Mouse (Mus musculus) lung, adult 2 months (tissue): ENCODE measurements around the gene Commd6. TPM values are rescaled to one million over a fixed set of nuclear protein-coding genes. Genes with fewer than 3 reads are reported as not detected.
A peak's percentile ranks its signal among the peaks of the same experiment; 100 is the strongest.

Experiments
- DNase-seq: peaks from one replicate; pipeline ENCODE4 v3.0.0; 2022
- H3K4me1 ChIP-seq: fragments of 200-500 bp; 2 replicates; pipeline ENCODE4 v1.6.1; 2011; ENCODE audit warnings: low read length; ENCODE audit not compliant: control insufficient read depth, insufficient read depth
- H3K4me3 ChIP-seq: fragments of 200-500 bp; replicated peaks from 2 replicates; pipeline ENCODE3; 2011; ENCODE audit warnings: low read depth, mild to moderate bottlenecking, control low read depth, low read length; ENCODE audit errors: extremely low read depth
- CTCF ChIP-seq: fragments of 200-500 bp; IDR thresholded peaks from 2 replicates; pipeline ENCODE4 v1.5.1; 2011; ENCODE audit warnings: mild to moderate bottlenecking, low read length, control low read depth; ENCODE audit not compliant: insufficient read depth
- POLR2A ChIP-seq: fragments of 200-500 bp; IDR thresholded peaks from 2 replicates; pipeline ENCODE4 v1.6.1; 2011; ENCODE audit warnings: low read depth, mild to moderate bottlenecking, control low read depth, low read length, borderline replicate concordance; ENCODE audit errors: extremely low read depth
- WGBS: fragments of 180-500 bp; shearing (Covaris S2); methylation state at CpG from one replicate; pipeline ENCODE4 v1.1.7; 2018; 5-methylcytosine and 5-hydroxymethylcytosine counted together
- polyA plus RNA-seq: library from polyadenylated mRNA; depleted of rRNA; stranded (reverse); fragments of >200 nt; gene quantifications from 2 replicates; pipeline ENCODE4 v1.2.3, GENCODE M21; 2012; rRNA removed

Gene Commd6
- polyA plus RNA-seq, result 15.2 and 18.1 TPM in 2 replicates

- H3K4me1 ChIP-seq, result no peaks in the 10 kb centered on the region
- H3K4me3 ChIP-seq, result peak within 1 kb of the TSS; percentile 97
- WGBS, result under 1% methylated on average over 39 of the region's 39 CpGs
- DNase-seq, result peak; percentile 89
- TF ChIP-seq POLR2A (peak; percentile 80), CTCF (no peak)
These were observed at the start of gene Commd6 for GRCm38 (mm10) chr14:101640153-101640843. TSS of gene Commd6 (minus strand) at chr14:101640686.

- WGBS, result 86% methylated on average over 2 of the region's 2 CpGs
- no peak for TF ChIP-seq POLR2A
- no peak for TF ChIP-seq CTCF
- H3K4me3 ChIP-seq, result no peak overlapping the region
- H3K4me1 ChIP-seq, result no peaks in the 10 kb centered on the region
- DNase-seq, result no peak
These were observed 47.9 kb upstream of the Commd6 start for GRCm38 (mm10) chr14:101688406-101688805.

- no peak for DNase-seq
- no peak overlapping the region for H3K4me3 ChIP-seq
- WGBS, result 93% methylated on average over 6 of the region's 6 CpGs
- TF ChIP-seq CTCF (no peak), POLR2A (no peak)
- no peaks in the 10 kb centered on the region for H3K4me1 ChIP-seq
These were observed 47.2 kb upstream of the Commd6 start for GRCm38 (mm10) chr14:101687696-101688095.

- Histone ChIP-seq H3K4me3 (no peak overlapping the region), H3K4me1 (no peaks in the 10 kb centered on the region)
- 79% methylated on average over 1 of the region's 1 CpGs for WGBS
- TF ChIP-seq POLR2A (no peak), CTCF (no peak)
- no peak for DNase-seq
These were observed 31.7 kb upstream of the Commd6 start for GRCm38 (mm10) chr14:101672226-101672625.

- no peak overlapping the region for H3K4me3 ChIP-seq
- no peak for TF ChIP-seq CTCF
- no peak for TF ChIP-seq POLR2A
- WGBS, result 97% methylated on average over 7 of the region's 7 CpGs
- no peak for DNase-seq
- H3K4me1 ChIP-seq, result no peaks in the 10 kb centered on the region
These were observed 28.1 kb upstream of the Commd6 start for GRCm38 (mm10) chr14:101668626-101669025.

GRCm38 (mm10) chr14:101666536-101666935 is 26.1 kb upstream of the Commd6 start:
- no peak for TF ChIP-seq CTCF
- no peak for TF ChIP-seq POLR2A
- no peak for DNase-seq
- peaks cover 2% of the 10 kb centered on the region; the same call in 1 of the 2 replicates for H3K4me1 ChIP-seq
- WGBS, result 74% methylated on average over 5 of the region's 5 CpGs
- no peak overlapping the region for H3K4me3 ChIP-seq

GRCm38 (mm10) chr14:101666056-101666455 is 25.6 kb upstream of the Commd6 start:
- TF ChIP-seq CTCF (no peak), POLR2A (no peak)
- DNase-seq, result no peak
- 85% methylated on average over 7 of the region's 7 CpGs for WGBS
- no peak overlapping the region for H3K4me3 ChIP-seq
- peaks cover 2% of the 10 kb centered on the region; the same call in 1 of the 2 replicates for H3K4me1 ChIP-seq

- H3K4me3 ChIP-seq, result no peak overlapping the region
- 80% methylated on average over 3 of the region's 3 CpGs for WGBS
- DNase-seq, result no peak
- peaks cover 2% of the 10 kb centered on the region; the same call in 1 of the 2 replicates for H3K4me1 ChIP-seq
- TF ChIP-seq CTCF (no peak), POLR2A (no peak)
These were observed 23.8 kb upstream of the Commd6 start for GRCm38 (mm10) chr14:101664274-101664673.

- TF ChIP-seq CTCF (no peak), POLR2A (no peak)
- no peak for DNase-seq
- 45% methylated on average over 3 of the region's 3 CpGs for WGBS
- Histone ChIP-seq H3K4me3 (no peak overlapping the region), H3K4me1 (peaks cover 2% of the 10 kb centered on the region; the same call in 1 of the 2 replicates)
These were observed 21.3 kb upstream of the Commd6 start for GRCm38 (mm10) chr14:101661654-101662412.

- WGBS, result 80% methylated on average over 10 of the region's 10 CpGs
- no peak for DNase-seq
- H3K4me1 ChIP-seq, result 0 out of 2 replicates have a peak, but pooled peaks cover 2% of the 10 kb centered on the region
- TF ChIP-seq CTCF (no peak), POLR2A (no peak)
- H3K4me3 ChIP-seq, result no peak overlapping the region
These were observed 15.8 kb upstream of the Commd6 start for GRCm38 (mm10) chr14:101656307-101656706.
